Mouse (Mus musculus) liver, adult 2 months (tissue): Measurements from ENCODE around the gene Sdhaf1. TPM values are rescaled to one million over a fixed set of nuclear protein-coding genes. Genes with fewer than 3 reads are reported as not detected.
A peak's percentile ranks its signal among the peaks of the same experiment; 100 is the strongest.

Source experiments
- DNase-seq: peaks from one replicate; pipeline ENCODE4 v3.0.0-alpha.2; 2011; ENCODE audit warnings: low read depth, low spot score; ENCODE audit errors: extremely low read depth
- H3K27ac ChIP-seq: fragments of 200-500 bp; replicated peaks from 2 replicates; pipeline ENCODE4 v1.5.1; 2012; ENCODE audit warnings: low read depth, mild to moderate bottlenecking, control low read depth, inconsistent platforms, low read length; ENCODE audit not compliant: insufficient read depth
- H3K27me3 ChIP-seq: fragments of 200-500 bp; 2 replicates; pipeline ENCODE4 v1.6.1; 2012; ENCODE audit warnings: mild to moderate bottlenecking, moderate library complexity, low read length, inconsistent platforms; ENCODE audit not compliant: control insufficient read depth, insufficient read depth
- H3K36me3 ChIP-seq: fragments of 200-500 bp; 2 replicates; pipeline ENCODE4 v1.6.1; 2012; ENCODE audit warnings: low read length, inconsistent platforms; ENCODE audit not compliant: control insufficient read depth, insufficient read depth
- H3K4me1 ChIP-seq: fragments of 200-500 bp; 2 replicates; pipeline ENCODE4 v1.6.1; 2011; ENCODE audit warnings: low read length; ENCODE audit not compliant: control insufficient read depth, insufficient read depth
- H3K4me3 ChIP-seq: fragments of 200-500 bp; 2 replicates; pipeline ENCODE4 v1.5.1; 2011; ENCODE audit warnings: low read depth, mild to moderate bottlenecking, control low read depth, low read length, moderate library complexity; ENCODE audit not compliant: insufficient read depth
- H3K79me2 ChIP-seq: fragments of 200-500 bp; 2 replicates; pipeline ENCODE4 v1.6.1; 2012; ENCODE audit warnings: inconsistent platforms, mild to moderate bottlenecking, low read length, moderate library complexity; ENCODE audit not compliant: control insufficient read depth, insufficient read depth
- H3K9ac ChIP-seq: fragments of 200-500 bp; 2 replicates; pipeline ENCODE4 v1.6.1; 2012; ENCODE audit warnings: low read depth, mild to moderate bottlenecking, control low read depth, inconsistent platforms, low read length
- CTCF ChIP-seq: fragments of 200-500 bp; IDR thresholded peaks from 2 replicates; pipeline ENCODE4 v1.5.1; 2011; ENCODE audit warnings: low read depth, low read length, control low read depth
- POLR2A ChIP-seq: fragments of 200-500 bp; IDR thresholded peaks from 2 replicates; pipeline ENCODE4 v1.6.1; 2011; ENCODE audit warnings: low read length, control low read depth; ENCODE audit not compliant: insufficient read depth; ENCODE audit errors: extremely low read depth
- WGBS: fragments of 180-500 bp; shearing (Covaris S2); methylation state at CpG from one replicate; pipeline ENCODE4 v1.1.7; 2018; 5-methylcytosine and 5-hydroxymethylcytosine counted together
- polyA plus RNA-seq: library from polyadenylated mRNA; depleted of rRNA; stranded (reverse); fragments of >200 nt; gene quantifications from 2 replicates; pipeline ENCODE4 v1.2.3, GENCODE M21; 2012
- total RNA-seq: library from RNA; depleted of rRNA; stranded (reverse); fragments of >200 nt; gene quantifications from 2 replicates; pipeline ENCODE4 v1.2.3, GENCODE M21; 2014

Gene Sdhaf1
- total and polyA plus RNA-seq, 2 experiments: 4.0 to 15.8 TPM

- TF ChIP-seq POLR2A: no peak
- WGBS: 92% methylated on average over 5 of the region's 5 CpGs
- H3K9ac ChIP-seq: no peak overlapping the region
Observed at GRCm38 (mm10) chr7:30324300-30324944, 727 bp upstream of the Sdhaf1 start.

GRCm38 (mm10) chr7:30322865-30323264 is 830 bp downstream of the Sdhaf1 start:
- Histone ChIP-seq H3K27me3 (no peaks in the 10 kb centered on the region), H3K4me3 (no peak overlapping the region; the same call in 1 of the 2 replicates), H3K4me1 (peaks cover 14% of the 10 kb centered on the region), H3K27ac (peak overlapping the region; percentile 72), H3K79me2 (no peaks in the 10 kb centered on the region), H3K9ac (peak overlapping the region; percentile 54; the same call in 1 of the 2 replicates), H3K36me3 (no peaks in the 10 kb centered on the region)
- DNase-seq: no peak
- WGBS: 5% methylated on average over 6 of the region's 6 CpGs
- no peak for TF ChIP-seq POLR2A

More at GRCm38 (mm10) chr7:30324300-30324944, 727 bp upstream of the Sdhaf1 start:
- Histone ChIP-seq H3K4me3 (no peak overlapping the region), H3K4me1 (peaks cover 14% of the 10 kb centered on the region), H3K27ac (no peak overlapping the region), H3K79me2 (no peaks in the 10 kb centered on the region), H3K36me3 (no peaks in the 10 kb centered on the region), H3K27me3 (no peaks in the 10 kb centered on the region)
- DNase-seq: no peak

GRCm38 (mm10) chr7:30322285-30322667 is 1.4 kb downstream of the Sdhaf1 start:
- DNase-seq: peak; percentile 94
- Histone ChIP-seq H3K79me2 (no peaks in the 10 kb centered on the region), H3K36me3 (no peaks in the 10 kb centered on the region), H3K4me3 (peak overlapping the region; percentile 74), H3K4me1 (peaks cover 14% of the 10 kb centered on the region), H3K9ac (peak overlapping the region; percentile 92), H3K27ac (peak overlapping the region; percentile 75), H3K27me3 (no peaks in the 10 kb centered on the region)
- 1% methylated on average over 20 of the region's 20 CpGs for WGBS
- TF ChIP-seq POLR2A (peak; percentile 92), CTCF (no peak)

- TF ChIP-seq POLR2A (0 out of 2 replicates have a peak, but pooled peaks have one; percentile 19), CTCF (no peak)
- H3K4me1 ChIP-seq: peaks cover 14% of the 10 kb centered on the region
- peak; percentile 83 for DNase-seq
- H3K4me3 ChIP-seq: peak within 1 kb of the TSS; percentile 74
- H3K27me3 ChIP-seq: no peaks in the 10 kb centered on the region
- H3K79me2 ChIP-seq: no peaks in the 10 kb centered on the region
- peak within 1 kb of the TSS; percentile 75 for H3K27ac ChIP-seq
- no peaks in the 10 kb centered on the region for H3K36me3 ChIP-seq
- H3K9ac ChIP-seq: peak within 1 kb of the TSS; percentile 92
- WGBS: under 1% methylated on average over 63 of the region's 63 CpGs
Observed at GRCm38 (mm10) chr7:30321539-30322284, 2.0 kb downstream of the Sdhaf1 start, which contains the start of gene E130208F15Rik. TSS of gene E130208F15Rik (plus strand) at chr7:30321740.

GRCm38 (mm10) chr7:30320946-30321345 is 2.7 kb downstream of the Sdhaf1 start:
- no peak overlapping the region; the same call in 1 of the 2 replicates for H3K9ac ChIP-seq
- no peaks in the 10 kb centered on the region for H3K79me2 ChIP-seq
- H3K4me3 ChIP-seq: no peak overlapping the region
- WGBS: 23% methylated on average over 2 of the region's 2 CpGs
- peak; percentile 87 for DNase-seq
- peaks cover 14% of the 10 kb centered on the region for H3K4me1 ChIP-seq
- H3K27ac ChIP-seq: peak overlapping the region; percentile 75
- H3K36me3 ChIP-seq: no peaks in the 10 kb centered on the region
- TF ChIP-seq POLR2A (no peak), CTCF (no peak)
- H3K27me3 ChIP-seq: no peaks in the 10 kb centered on the region
